Mouse (Mus musculus): ENCODE results near the gene Kcnj10. TPM values are rescaled to one million over a fixed set of nuclear protein-coding genes. Genes with fewer than 3 reads are reported as not detected.
A peak's percentile ranks its signal among the peaks of the same experiment; 100 is the strongest.

Gene Kcnj10
- polyA plus RNA-seq, 1 experiment from 2014 or later: 3.3 TPM

DNA sequence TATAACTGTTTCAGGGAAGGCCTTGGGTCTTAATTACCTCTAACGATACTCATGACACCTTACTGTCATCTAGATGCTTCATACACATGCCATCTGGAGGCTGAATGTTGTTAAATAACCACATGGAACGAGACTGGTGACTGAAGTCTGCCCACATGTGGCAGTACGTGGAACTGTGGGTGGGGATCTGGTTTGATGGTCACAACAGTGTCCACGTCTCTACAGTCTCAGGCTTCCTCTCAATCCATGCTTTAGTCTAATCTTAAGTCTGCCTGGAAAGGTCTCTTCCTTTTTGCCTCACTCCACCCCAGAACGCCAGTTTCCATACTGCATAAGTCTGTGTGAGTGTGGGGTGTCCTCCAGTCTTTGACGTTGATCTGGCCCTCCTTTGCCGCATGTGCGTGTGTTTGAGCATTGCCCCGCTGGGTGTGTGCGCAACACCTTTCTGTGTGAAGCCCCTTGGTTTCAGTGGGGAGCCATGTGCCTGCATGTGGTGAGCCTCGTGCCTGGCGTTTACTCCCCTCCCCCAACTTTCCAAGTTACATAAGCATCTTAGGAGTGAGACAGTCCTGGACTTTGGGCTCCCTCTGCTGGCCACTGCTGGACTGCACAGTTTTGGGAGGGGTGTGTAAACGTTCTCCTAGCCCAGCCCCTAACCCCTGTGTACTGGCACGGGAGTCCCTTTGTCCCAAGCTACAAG, 31.2 kb upstream of the Kcnj10 start:
- H3K4me1 ChIP-seq (replicated peaks; ENCODE audit: insufficient read depth, low read length): 0 out of 2 replicates have a peak, but pooled peaks cover 13% of the 10 kb centered on the region
- WGBS: under 1% methylated on average over 14 of the region's 14 CpGs
- TF ChIP-seq CTCF (IDR thresholded peaks at IDR 0.05; ENCODE audit: low read depth): peak; percentile 96
- H3K4me3 ChIP-seq (replicated peaks; ENCODE audit: low read depth, low read length): peak overlapping the region; percentile 18; the same call in 1 of the 2 replicates
- peak overlapping the region; percentile 82 for H3K27ac ChIP-seq
- H3K27me3 ChIP-seq (ENCODE audit: insufficient read depth, low read length): no peaks in the 10 kb centered on the region
- peak overlapping the region; percentile 63 for H3K4me2 ChIP-seq (ENCODE audit: low read length)
- ATAC-seq (replicated peaks; ENCODE audit: low FRiP score, low read depth) (peak; percentile 80), DNase-seq (ENCODE audit: low spot score) (peak; percentile 98)
- H3K9ac ChIP-seq (ENCODE audit: low read depth, low read length): peak overlapping the region; percentile 58; the same call in 1 of the 2 replicates
- no peaks in the 10 kb centered on the region for H3K9me3 ChIP-seq (replicated peaks; ENCODE audit: low read length)
- no peaks in the 10 kb centered on the region for H3K36me3 ChIP-seq (ENCODE audit: insufficient read depth, low read length)

DNA sequence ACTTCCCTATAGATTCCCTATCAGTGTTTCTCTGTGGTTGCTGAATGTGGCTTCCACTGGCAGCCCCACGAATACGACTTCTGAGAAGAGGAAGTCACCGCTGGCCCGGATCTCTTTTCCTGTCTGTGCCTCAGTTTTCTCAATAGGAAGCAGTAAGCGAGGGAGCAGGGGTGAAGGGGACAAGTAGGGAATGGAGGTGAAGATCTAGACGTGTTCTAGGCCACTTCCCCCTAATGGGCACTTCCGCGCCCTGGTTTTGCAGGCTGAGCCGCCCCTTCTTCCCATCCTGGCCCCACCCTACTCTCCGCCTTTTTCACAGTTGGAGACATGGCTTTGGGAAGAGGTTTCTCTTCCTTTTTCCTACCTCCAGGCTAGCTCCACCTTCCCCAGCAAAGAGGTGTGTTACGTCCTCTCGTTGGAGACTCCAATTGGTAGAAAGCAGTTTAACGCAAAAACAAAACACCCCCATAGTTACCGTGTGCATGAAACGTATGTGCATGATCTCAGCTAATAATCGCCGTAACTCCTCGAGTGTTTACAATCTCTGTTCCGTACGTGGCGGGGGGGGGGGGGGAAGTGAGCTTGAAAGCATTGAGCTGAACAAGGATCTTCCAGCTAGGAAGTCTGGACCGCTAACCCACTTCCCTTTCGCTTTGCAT, 29.6 kb upstream of the Kcnj10 start:
- Histone ChIP-seq H3K4me3 (replicated peaks; ENCODE audit: low read depth, low read length) (peak overlapping the region; percentile 71), H3K4me2 (ENCODE audit: low read length) (peak overlapping the region; percentile 85), H3K36me3 (ENCODE audit: insufficient read depth, low read length) (no peaks in the 10 kb centered on the region), H3K9me3 (replicated peaks; ENCODE audit: low read length) (no peaks in the 10 kb centered on the region), H3K9ac (ENCODE audit: low read depth, low read length) (peak overlapping the region; percentile 69), H3K4me1 (replicated peaks; ENCODE audit: insufficient read depth, low read length) (0 out of 2 replicates have a peak, but pooled peaks cover 13% of the 10 kb centered on the region), H3K27ac (peak overlapping the region; percentile 96), H3K27me3 (ENCODE audit: insufficient read depth, low read length) (no peaks in the 10 kb centered on the region)
- no peak; the same call in 1 of the 2 replicates for TF ChIP-seq CTCF (IDR thresholded peaks at IDR 0.05; ENCODE audit: low read depth)
- ATAC-seq (replicated peaks; ENCODE audit: low FRiP score, low read depth): peak; percentile 18; the same call in 1 of the 2 replicates
- 3% methylated on average over 23 of the region's 23 CpGs for WGBS
- peak; percentile 84 for DNase-seq (ENCODE audit: low spot score)

DNA sequence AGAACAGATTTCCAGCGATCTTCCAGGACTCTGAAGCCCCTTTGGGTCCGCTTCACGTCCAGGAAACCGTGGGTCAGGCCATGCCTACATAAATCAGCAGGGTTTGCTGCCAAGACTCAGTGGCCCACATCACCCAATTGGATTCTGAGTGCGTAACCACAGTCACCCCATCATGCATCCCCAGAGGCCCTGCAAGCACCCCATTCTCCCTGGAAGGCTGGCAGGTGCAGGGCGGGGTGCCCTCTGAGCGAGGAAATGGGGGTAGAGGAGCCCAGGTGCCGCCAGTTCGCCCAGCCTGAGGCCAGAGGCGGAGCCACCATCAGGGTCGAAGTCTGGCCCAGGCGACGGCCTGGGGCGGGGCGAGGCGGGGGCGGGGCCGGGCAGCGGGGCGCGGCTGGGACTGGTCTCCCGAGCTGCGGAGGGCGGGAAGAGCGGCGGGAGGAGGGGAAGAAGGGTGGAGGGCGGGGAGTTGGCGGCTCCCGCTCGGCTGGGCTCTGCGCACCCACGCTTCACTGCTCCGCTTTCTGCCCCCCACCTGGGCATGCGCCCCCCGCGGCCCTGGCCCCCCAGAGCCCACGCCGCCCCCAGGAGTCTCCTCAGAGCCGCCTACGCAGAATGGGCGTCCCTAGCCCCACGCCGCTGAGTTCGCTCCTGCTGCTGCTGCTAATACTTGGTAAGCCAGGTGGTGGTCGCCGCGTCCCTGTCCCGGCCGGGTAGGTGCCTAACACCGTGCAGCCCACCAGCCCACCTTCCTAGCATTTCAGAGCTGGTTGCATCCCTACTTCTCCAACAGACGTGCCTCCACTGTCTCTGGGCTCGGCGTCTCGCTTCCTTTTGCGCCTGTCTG, 28.9 kb upstream of the Kcnj10 start:
- 0% methylated on average over 37 of the region's 55 CpGs for WGBS
- H3K9ac ChIP-seq (ENCODE audit: low read depth, low read length): peak overlapping the region; percentile 69

DNA sequence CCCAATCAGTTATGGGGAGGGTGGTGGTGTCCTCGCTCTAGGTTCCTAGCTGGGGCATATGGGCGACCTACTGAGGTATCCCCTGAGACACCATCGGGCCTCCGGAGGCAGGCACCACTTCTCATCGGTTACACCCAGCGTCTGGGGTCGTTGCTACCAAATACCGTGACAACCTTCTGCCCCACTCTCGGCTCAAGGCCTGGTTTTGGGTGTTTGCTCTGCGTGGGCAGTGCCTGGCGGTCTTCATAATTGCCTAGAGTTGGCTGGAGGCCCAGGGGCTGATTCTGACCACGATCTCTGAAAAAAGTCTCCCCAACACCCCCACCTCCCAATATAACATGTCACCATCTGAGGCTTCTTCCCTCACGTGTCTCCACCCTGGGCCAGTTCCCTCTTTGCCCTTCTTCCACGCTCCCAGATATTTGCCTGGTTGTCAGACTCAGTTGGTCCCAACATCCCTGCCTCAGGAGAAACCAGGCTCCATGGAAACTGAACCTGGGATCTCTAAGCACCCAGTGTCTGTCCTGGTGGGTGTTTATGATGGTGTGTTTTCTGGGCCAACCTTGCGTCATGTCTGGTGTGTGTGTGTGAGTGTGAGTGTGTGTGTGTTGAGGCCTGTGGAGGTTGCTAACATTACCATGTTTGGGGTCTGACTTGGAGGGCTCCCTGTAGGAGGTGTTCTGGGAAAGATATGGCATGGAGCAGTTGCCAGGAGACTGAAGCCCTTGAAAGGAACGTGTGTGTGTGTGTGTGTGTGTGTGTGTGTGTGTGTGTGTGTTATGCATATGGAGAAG, 28.0 kb upstream of the Kcnj10 start:
- no peak for TF ChIP-seq CTCF (IDR thresholded peaks at IDR 0.05; ENCODE audit: low read depth)
- Histone ChIP-seq H3K27ac (peak overlapping the region; percentile 96; the same call in 1 of the 2 replicates), H3K9ac (ENCODE audit: low read depth, low read length) (peak overlapping the region; percentile 69), H3K27me3 (ENCODE audit: insufficient read depth, low read length) (no peaks in the 10 kb centered on the region), H3K36me3 (ENCODE audit: insufficient read depth, low read length) (0 out of 2 replicates have a peak, but pooled peaks cover 4% of the 10 kb centered on the region), H3K4me1 (replicated peaks; ENCODE audit: insufficient read depth, low read length) (0 out of 2 replicates have a peak, but pooled peaks cover 11% of the 10 kb centered on the region), H3K9me3 (replicated peaks; ENCODE audit: low read length) (no peaks in the 10 kb centered on the region), H3K4me2 (ENCODE audit: low read length) (peak overlapping the region; percentile 85), H3K4me3 (replicated peaks; ENCODE audit: low read depth, low read length) (peak overlapping the region; percentile 71)
- WGBS: 10% methylated on average over 16 of the region's 16 CpGs
- ATAC-seq (replicated peaks; ENCODE audit: low FRiP score, low read depth) (peak; percentile 1), DNase-seq (ENCODE audit: low spot score) (peak; percentile 59)

More for the DNA sequence above, 28.9 kb upstream of the Kcnj10 start:
- Histone ChIP-seq H3K27ac (peak overlapping the region; percentile 96), H3K4me3 (replicated peaks; ENCODE audit: low read depth, low read length) (peak overlapping the region; percentile 71), H3K36me3 (ENCODE audit: insufficient read depth, low read length) (0 out of 2 replicates have a peak, but pooled peaks cover under 1% of the 10 kb centered on the region), H3K9me3 (replicated peaks; ENCODE audit: low read length) (no peaks in the 10 kb centered on the region), H3K27me3 (ENCODE audit: insufficient read depth, low read length) (no peaks in the 10 kb centered on the region), H3K4me1 (replicated peaks; ENCODE audit: insufficient read depth, low read length) (0 out of 2 replicates have a peak, but pooled peaks cover 11% of the 10 kb centered on the region), H3K4me2 (ENCODE audit: low read length) (peak overlapping the region; percentile 85)
- no peak for TF ChIP-seq CTCF (IDR thresholded peaks at IDR 0.05; ENCODE audit: low read depth)
- ATAC-seq (replicated peaks; ENCODE audit: low FRiP score, low read depth) (peak; percentile 69), DNase-seq (ENCODE audit: low spot score) (peak; percentile 94)

DNA sequence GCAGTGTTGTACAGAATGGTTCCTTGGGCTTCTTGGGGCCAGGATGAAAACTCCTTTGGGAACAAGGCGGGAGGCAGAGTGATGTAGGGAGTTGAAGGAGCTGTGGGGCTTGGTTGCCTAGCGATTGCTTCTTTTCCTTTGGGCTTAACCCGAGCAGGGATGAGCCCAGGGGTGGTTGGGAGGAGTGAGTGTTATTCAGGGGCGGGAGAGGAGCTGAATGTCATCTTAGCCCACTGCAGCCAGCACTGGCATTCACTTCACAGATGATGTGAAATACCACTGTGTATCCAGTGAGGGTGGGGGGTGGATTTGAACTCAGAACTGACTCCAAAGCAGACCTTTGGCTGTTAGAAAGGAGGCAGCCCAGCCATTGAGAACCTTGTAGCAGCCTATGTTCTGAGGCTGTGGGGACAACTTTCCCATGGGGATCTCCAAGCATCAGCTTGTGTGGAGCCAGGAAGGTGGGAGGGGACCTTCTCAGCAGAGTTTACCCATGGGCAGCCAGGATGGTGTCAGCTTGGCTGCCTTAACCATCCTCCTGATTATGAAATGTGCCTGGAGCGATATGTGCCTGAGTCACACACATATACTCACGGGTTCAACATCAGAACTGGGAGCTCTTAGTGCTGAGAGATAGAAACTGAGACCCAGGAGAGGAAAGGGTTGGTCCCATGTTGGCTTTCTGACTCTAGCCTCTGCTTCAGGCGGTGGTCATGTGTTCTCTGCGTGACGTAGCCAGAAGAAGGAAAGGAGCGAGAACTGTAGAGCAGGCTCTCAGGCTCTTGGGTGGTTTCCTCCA, 27.2 kb upstream of the Kcnj10 start:
- WGBS: 74% methylated on average over 10 of the region's 10 CpGs
- no peak overlapping the region for H3K4me3 ChIP-seq (replicated peaks; ENCODE audit: low read depth, low read length)

More for the DNA sequence above, 27.2 kb upstream of the Kcnj10 start:
- 0 out of 2 replicates have a peak, but pooled peaks cover 12% of the 10 kb centered on the region for H3K36me3 ChIP-seq (ENCODE audit: insufficient read depth, low read length)
- 0 out of 2 replicates have a peak, but pooled peaks cover 11% of the 10 kb centered on the region for H3K4me1 ChIP-seq (replicated peaks; ENCODE audit: insufficient read depth, low read length)
- no peak for TF ChIP-seq CTCF (IDR thresholded peaks at IDR 0.05; ENCODE audit: low read depth)
- no peak overlapping the region for H3K9ac ChIP-seq (ENCODE audit: low read depth, low read length)
- DNase-seq (ENCODE audit: low spot score) (no peak), ATAC-seq (replicated peaks; ENCODE audit: low FRiP score, low read depth) (no peak)
- no peaks in the 10 kb centered on the region for H3K27me3 ChIP-seq (ENCODE audit: insufficient read depth, low read length)
- H3K9me3 ChIP-seq (replicated peaks; ENCODE audit: low read length): no peaks in the 10 kb centered on the region
- no peak overlapping the region for H3K27ac ChIP-seq
- H3K4me2 ChIP-seq (ENCODE audit: low read length): no peak overlapping the region
